Mouse (Mus musculus) midbrain, embryonic 11.5 days (tissue): ENCODE measurements at regions not wholly inside any gene's neighbourhood (a gene's known extent, or its start where the extent isn't known, plus 50 kb on each side); places are given as distances from the start of the nearest gene placed in this dataset.

Source experiments
- ATAC-seq: fragments of 200-750 bp; cut with Nextera tagmentation; 2 replicates; pipeline ENCODE4 v1.8.0; 2017; ENCODE audit warnings: moderate TSS enrichment, moderate library complexity; ENCODE audit not compliant: low FRiP score
- DNase-seq: peaks from one replicate; pipeline ENCODE4 v3.0.0; 2015; ENCODE audit warnings: low spot score; ENCODE audit errors: missing footprints
- H3K27ac ChIP-seq: fragments of 300-500 bp; sonication (generic); 2 replicates; pipeline ENCODE4 v1.5.1; 2014; ENCODE audit warnings: low read depth, low read length
- H3K27me3 ChIP-seq: fragments of 300-500 bp; sonication (generic); 2 replicates; pipeline ENCODE4 v1.6.1; 2014; ENCODE audit warnings: mild to moderate bottlenecking, low read length, moderate library complexity, mixed read lengths; ENCODE audit not compliant: control insufficient read depth, insufficient read depth
- H3K36me3 ChIP-seq: fragments of 300-500 bp; sonication (generic); 2 replicates; pipeline ENCODE4 v1.6.1; 2014; ENCODE audit warnings: mild to moderate bottlenecking, low read length, moderate library complexity, mixed read lengths; ENCODE audit not compliant: control insufficient read depth, insufficient read depth
- H3K4me1 ChIP-seq: fragments of 300-500 bp; sonication (generic); 2 replicates; pipeline ENCODE4 v1.6.1; 2014; ENCODE audit warnings: low read length; ENCODE audit not compliant: control insufficient read depth, insufficient read depth
- H3K4me2 ChIP-seq: fragments of 300-500 bp; sonication (generic); 2 replicates; pipeline ENCODE4 v1.6.1; 2014; ENCODE audit warnings: mild to moderate bottlenecking, moderate library complexity
- H3K4me3 ChIP-seq: fragments of 300-500 bp; sonication (generic); 2 replicates; pipeline ENCODE4 v1.5.1; 2014; ENCODE audit warnings: low read depth, low read length
- H3K9ac ChIP-seq: fragments of 300-500 bp; sonication (generic); 2 replicates; pipeline ENCODE4 v1.6.1; 2014; ENCODE audit warnings: low read length
- H3K9me3 ChIP-seq: fragments of 300-500 bp; sonication (generic); 2 replicates; pipeline ENCODE4 v1.6.1; 2016; ENCODE audit warnings: low read length; ENCODE audit not compliant: control insufficient read depth
- WGBS: fragments of 180-500 bp; shearing (Covaris S2); extraction: QIAGEN DNeasy Blood & Tissue Kit; methylation state at CpG from one replicate; pipeline ENCODE4 v1.1.7; 2014; 5-methylcytosine and 5-hydroxymethylcytosine counted together

DNA sequence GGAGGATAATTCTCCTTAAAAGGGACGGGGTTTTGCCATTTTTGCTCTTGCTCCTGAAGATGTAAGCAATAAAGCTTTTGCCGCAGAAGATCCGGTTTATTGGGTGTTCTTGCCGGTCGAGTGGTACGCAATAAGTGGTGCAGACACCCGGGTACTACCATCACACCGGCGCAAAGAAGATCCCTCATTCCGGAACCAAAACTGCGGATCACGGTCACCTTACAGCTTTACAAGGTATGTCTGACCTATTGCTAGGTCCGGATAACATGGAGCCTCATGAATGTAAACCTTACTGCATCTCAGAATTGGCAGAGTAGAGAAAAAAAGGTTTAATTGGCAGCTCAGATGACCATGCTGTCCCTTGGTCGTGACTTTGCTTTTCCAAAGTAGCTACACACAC, 149.7 kb upstream of the Nckap5 start:
- no peaks in the 10 kb centered on the region for H3K9me3 ChIP-seq
- ATAC-seq (no peak), DNase-seq (no peak)
- H3K27me3 ChIP-seq, result no peaks in the 10 kb centered on the region
- no peaks in the 10 kb centered on the region for H3K36me3 ChIP-seq
- H3K9ac ChIP-seq, result no peak overlapping the region
- no peak overlapping the region for H3K27ac ChIP-seq
- no peak overlapping the region for H3K4me2 ChIP-seq
- WGBS, result 94% methylated on average over 14 of the region's 14 CpGs
- H3K4me1 ChIP-seq, result no peaks in the 10 kb centered on the region
- no peak overlapping the region for H3K4me3 ChIP-seq

DNA sequence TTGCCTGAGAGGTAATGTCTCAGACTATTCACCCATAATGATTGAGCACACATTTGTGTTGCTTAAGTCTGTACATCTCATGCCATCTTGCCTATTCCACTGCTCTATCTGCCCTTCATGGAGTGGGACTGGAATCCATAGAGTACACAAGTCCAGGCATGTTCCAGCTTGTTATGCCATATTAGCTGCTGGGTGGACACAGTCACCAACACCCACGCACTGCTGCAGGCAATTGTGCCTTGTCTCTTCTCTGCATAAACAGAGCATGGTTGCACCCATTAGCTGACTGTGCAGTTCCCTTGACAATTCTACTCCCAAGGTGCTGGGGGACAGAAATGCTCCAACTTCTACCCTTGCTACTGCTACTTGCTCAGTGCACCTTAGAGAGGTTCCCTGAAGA, 143.3 kb upstream of the Nckap5 start:
- H3K9me3 ChIP-seq, result no peaks in the 10 kb centered on the region
- H3K4me3 ChIP-seq, result no peak overlapping the region
- no peaks in the 10 kb centered on the region for H3K36me3 ChIP-seq
- no peak overlapping the region for H3K4me2 ChIP-seq
- no peak overlapping the region for H3K9ac ChIP-seq
- H3K4me1 ChIP-seq, result no peaks in the 10 kb centered on the region
- no peaks in the 10 kb centered on the region for H3K27me3 ChIP-seq
- WGBS, result 94% methylated on average over 1 of the region's 1 CpGs
- no peak overlapping the region for H3K27ac ChIP-seq
- no peak for ATAC-seq
- DNase-seq, result no peak

DNA sequence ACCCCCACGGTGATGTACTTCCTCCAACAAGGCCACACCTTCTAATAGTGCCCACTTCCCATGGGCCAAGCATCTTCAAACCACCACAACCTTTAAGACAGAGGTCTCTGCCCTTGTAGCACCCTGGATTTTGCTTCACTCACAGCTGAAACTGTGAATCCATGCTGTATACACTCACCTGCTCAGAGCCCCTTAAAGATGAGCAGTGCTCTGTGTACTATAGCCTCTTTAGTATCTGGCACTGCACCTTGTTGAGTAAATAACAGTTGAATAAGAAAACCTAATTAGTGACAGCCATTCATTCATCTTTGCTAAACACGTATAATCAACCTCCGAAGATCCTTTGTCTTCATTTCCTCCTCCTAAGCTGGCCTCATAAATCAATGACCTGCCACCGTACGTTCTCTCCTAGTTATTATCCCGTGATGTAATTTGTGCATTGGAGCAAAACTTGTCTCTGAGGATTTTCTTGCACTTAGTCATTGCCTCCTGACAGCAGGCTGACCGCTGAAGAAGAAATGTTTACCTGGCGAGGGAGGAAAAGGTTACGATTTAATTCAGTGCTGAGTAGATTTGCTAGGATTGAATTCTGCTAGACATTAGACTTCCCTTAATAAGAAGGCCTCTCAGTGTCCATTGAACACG, 141.3 kb upstream of the Nckap5 start:
- ATAC-seq (no peak), DNase-seq (no peak)

DNA sequence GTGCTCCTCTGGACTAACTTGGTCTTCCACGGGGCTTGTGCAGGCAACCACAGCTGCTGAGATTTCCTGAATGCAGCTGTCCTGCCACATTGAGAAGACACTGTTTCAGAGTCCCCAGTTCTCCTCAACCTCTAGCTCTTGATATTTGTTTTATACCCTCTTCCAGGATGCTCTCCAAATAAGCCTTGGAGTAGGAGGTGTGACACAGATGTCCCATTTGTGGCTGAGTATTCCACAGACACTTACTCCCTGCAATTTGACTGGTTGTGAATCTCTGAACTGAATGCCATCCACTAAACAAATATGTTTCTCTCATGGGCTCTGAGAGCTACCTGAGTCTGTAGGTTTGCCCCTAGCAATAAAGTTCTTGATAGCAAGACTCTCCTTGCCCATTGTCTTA, 140.5 kb upstream of the Nckap5 start:
- ATAC-seq (no peak), DNase-seq (no peak)
- H3K27me3 ChIP-seq, result no peaks in the 10 kb centered on the region
- no peaks in the 10 kb centered on the region for H3K36me3 ChIP-seq
- H3K9ac ChIP-seq, result no peak overlapping the region
- H3K4me3 ChIP-seq, result no peak overlapping the region
- H3K9me3 ChIP-seq, result no peaks in the 10 kb centered on the region
- H3K4me1 ChIP-seq, result no peaks in the 10 kb centered on the region
- no peak overlapping the region for H3K27ac ChIP-seq
- H3K4me2 ChIP-seq, result no peak overlapping the region
- WGBS, result 87% methylated on average over 1 of the region's 1 CpGs

More for the DNA sequence above, 141.3 kb upstream of the Nckap5 start:
- no peak overlapping the region for H3K9ac ChIP-seq
- H3K4me1 ChIP-seq, result no peaks in the 10 kb centered on the region
- H3K9me3 ChIP-seq, result no peaks in the 10 kb centered on the region
- no peak overlapping the region for H3K4me3 ChIP-seq
- H3K36me3 ChIP-seq, result no peaks in the 10 kb centered on the region
- no peaks in the 10 kb centered on the region for H3K27me3 ChIP-seq
- WGBS, result 84% methylated on average over 10 of the region's 10 CpGs
- no peak overlapping the region for H3K27ac ChIP-seq
- H3K4me2 ChIP-seq, result no peak overlapping the region

DNA sequence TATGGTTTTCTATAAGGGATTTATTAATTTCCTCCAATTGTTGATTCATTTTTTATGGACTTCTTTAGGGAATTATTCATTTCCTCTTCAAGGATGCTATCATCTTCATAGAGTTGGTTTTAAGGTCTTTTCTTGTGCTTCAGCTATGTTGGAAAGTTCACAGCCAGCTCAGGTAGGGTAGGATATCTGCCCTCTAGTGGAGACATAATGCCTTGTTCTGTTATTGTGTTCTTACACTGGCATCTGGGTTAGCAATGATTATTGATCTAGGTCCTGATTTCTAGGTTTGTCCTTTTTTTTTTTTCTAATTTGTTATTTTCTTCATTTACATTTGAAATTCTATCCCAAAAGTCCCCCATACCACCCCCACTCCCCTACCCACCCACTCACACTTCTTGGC, 135.8 kb upstream of the Nckap5 start:
- Histone ChIP-seq H3K9ac (no peak overlapping the region), H3K27ac (no peak overlapping the region), H3K9me3 (no peaks in the 10 kb centered on the region), H3K36me3 (no peaks in the 10 kb centered on the region), H3K4me2 (no peak overlapping the region), H3K4me1 (no peaks in the 10 kb centered on the region), H3K4me3 (no peak overlapping the region), H3K27me3 (no peaks in the 10 kb centered on the region)
- no peak for DNase-seq
- no peak for ATAC-seq

DNA sequence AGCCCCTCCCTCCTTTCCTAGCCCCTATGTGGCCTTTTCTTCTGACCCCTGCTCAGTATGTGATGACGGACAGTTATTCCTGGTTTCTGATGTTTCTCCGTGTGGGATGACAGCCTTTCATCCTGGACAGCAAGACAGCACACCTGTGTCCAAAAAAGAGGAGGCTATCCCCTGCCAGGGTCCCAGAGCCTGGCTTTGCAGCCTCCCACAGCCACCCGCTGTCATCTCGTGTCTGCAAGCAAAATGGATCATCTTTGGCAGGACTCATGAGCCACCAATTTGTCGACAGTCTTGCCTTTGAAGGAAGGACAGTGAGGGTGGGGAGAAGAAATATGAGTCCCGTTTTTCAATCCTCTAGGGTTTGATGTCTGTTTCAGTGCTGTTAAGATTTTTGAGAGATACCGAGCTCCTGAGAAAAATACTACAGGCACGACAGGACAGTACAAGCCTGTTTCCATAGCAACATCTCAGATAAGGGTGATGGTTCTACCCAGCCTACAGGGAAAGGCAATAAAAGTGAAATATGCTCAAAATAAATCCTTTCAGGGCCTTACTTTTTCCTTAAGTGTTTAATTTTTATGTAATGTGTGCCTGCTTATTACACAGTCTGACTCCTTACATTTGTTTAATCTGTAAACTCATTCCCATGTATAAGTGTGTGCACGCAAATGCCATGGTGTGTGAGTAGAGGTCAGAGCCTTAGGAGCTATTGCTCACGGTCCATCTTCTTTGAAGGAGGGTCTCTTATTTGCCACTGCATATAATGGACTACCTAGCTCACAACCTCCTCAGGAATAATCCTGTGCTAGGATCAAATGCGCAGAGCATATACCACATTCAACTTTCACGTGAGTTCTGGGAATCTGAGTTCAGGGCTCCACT, 125.5 kb upstream of the Nckap5 start:
- H3K27ac ChIP-seq, result no peak overlapping the region
- no peaks in the 10 kb centered on the region for H3K36me3 ChIP-seq
- no peak for ATAC-seq
- H3K9ac ChIP-seq, result no peak overlapping the region
- H3K27me3 ChIP-seq, result no peaks in the 10 kb centered on the region
- H3K4me1 ChIP-seq, result no peaks in the 10 kb centered on the region
- 83% methylated on average over 12 of the region's 12 CpGs for WGBS
- H3K4me2 ChIP-seq, result no peak overlapping the region
- H3K9me3 ChIP-seq, result no peaks in the 10 kb centered on the region
- H3K4me3 ChIP-seq, result no peak overlapping the region
- DNase-seq, result no peak

DNA sequence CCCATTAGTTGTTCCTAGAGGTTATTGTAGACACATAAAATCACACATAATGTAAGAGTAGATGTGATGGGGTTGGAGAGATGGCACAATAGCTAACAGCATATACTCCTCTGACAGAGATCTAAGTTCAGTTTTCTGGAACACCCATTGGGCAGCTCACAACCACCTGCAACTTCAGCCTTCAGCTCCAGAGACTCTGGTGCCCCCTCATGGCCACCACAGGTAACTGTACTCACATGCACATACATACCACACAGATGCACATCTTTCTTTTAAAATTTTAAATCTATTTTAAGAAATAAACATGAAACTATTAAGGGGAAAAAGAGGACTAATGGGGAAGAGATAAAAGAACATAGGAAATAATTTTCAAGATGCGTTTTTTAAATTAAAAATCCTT, 117.3 kb upstream of the Nckap5 start:
- H3K9ac ChIP-seq, result no peak overlapping the region
- H3K4me3 ChIP-seq, result no peak overlapping the region
- no peak for ATAC-seq
- H3K4me1 ChIP-seq, result no peaks in the 10 kb centered on the region
- H3K9me3 ChIP-seq, result no peaks in the 10 kb centered on the region
- no peak overlapping the region for H3K27ac ChIP-seq
- H3K27me3 ChIP-seq, result no peaks in the 10 kb centered on the region
- H3K4me2 ChIP-seq, result no peak overlapping the region
- no peak for DNase-seq
- no peaks in the 10 kb centered on the region for H3K36me3 ChIP-seq
- WGBS, result 88% methylated on average over 1 of the region's 1 CpGs

DNA sequence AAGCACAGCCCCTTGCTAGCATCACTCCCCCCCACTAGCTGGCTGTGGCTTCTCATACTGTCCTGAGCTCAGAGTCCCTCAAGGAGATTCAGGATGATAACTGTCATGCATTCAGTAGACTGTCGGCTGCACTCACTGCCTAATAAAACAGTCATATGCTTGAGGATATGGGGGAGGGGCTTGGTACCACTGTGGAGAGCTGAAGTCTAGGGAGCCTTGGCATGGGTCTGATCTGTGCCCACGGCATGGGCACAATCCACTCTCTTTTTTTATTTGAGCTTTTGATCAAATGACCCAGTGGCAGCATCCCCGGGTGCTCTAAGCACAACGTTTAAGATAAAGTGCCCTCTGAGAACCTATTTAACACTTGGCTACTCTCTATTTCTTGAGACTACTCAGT, 102.1 kb upstream of the Nckap5 start:
- Histone ChIP-seq H3K4me2 (no peak overlapping the region), H3K9ac (no peak overlapping the region), H3K4me3 (no peak overlapping the region), H3K36me3 (no peaks in the 10 kb centered on the region), H3K27ac (no peak overlapping the region), H3K4me1 (peaks cover 10% of the 10 kb centered on the region), H3K27me3 (no peaks in the 10 kb centered on the region), H3K9me3 (no peaks in the 10 kb centered on the region)
- 76% methylated on average over 4 of the region's 4 CpGs for WGBS
- no peak for ATAC-seq
- DNase-seq, result peak; percentile 26

DNA sequence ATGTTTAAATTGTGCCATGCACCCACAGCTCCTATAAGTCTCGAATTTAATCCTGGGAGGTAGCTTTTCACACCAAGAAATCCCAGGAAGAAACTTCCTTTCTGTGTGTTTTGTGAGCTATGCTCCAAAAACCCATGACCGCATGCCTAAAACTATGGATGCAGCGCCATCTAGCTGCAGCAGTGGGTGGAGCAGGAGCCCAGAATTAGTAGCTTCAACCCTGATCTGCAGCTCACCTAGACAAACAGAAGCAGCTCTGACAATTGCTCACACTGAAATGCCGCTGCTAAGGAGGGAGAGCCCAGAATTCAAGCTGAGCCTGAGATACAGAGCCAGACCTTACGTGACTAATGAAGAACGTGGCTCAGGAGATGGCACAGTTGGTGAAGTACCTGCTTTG, 101.2 kb upstream of the Nckap5 start:
- H3K4me1 ChIP-seq, result peaks cover 10% of the 10 kb centered on the region
- no peaks in the 10 kb centered on the region for H3K9me3 ChIP-seq
- peak; percentile 49 for ATAC-seq
- no peak overlapping the region for H3K4me2 ChIP-seq
- H3K27ac ChIP-seq, result no peak overlapping the region
- no peak overlapping the region for H3K4me3 ChIP-seq
- H3K27me3 ChIP-seq, result no peaks in the 10 kb centered on the region
- no peaks in the 10 kb centered on the region for H3K36me3 ChIP-seq
- WGBS, result 3% methylated on average over 6 of the region's 6 CpGs
- H3K9ac ChIP-seq, result no peak overlapping the region
- peak; percentile 98 for DNase-seq
